Mouse (Mus musculus): ENCODE measurements at regions not wholly inside any gene's neighbourhood (a gene's known extent, or its start where the extent isn't known, plus 50 kb on each side); places are given as distances from the start of the nearest gene placed in this dataset.

GRCm38 (mm10) chr13:26037699-26038098, 732.3 kb downstream of the Hdgfl1 start:
- TF ChIP-seq POLR2A (IDR thresholded peaks at IDR 0.05; ENCODE audit: insufficient read length, low read depth) (no peak), CEBPB (IDR thresholded peaks at IDR 0.05; ENCODE audit: insufficient read depth, poor library complexity, severe bottlenecking) (no peak), USF1 (IDR thresholded peaks at IDR 0.05; ENCODE audit: low read depth) (no peak), TCF12 (IDR thresholded peaks at IDR 0.05; ENCODE audit: insufficient read depth, poor library complexity, severe bottlenecking) (no peak), E2F4 (IDR thresholded peaks at IDR 0.05; ENCODE audit: insufficient read depth) (no peak), MAX (IDR thresholded peaks at IDR 0.05; ENCODE audit: low read depth) (no peak), MYOD1 (IDR thresholded peaks at IDR 0.05; ENCODE audit: control insufficient read depth in 1 of 3, insufficient read length in 2 of 3, low read depth in 2 of 3) (no peak), REST (IDR thresholded peaks at IDR 0.05; ENCODE audit: insufficient read depth, insufficient read length) (no peak), TCF3 (IDR thresholded peaks at IDR 0.05; ENCODE audit: insufficient read length, low read depth) (no peak), POLR2AphosphoS2 (IDR thresholded peaks at IDR 0.05; ENCODE audit: insufficient read length, low read depth) (no peak), SRF (IDR thresholded peaks at IDR 0.05; ENCODE audit: control insufficient read depth, insufficient read length, low read depth) (no peak)

Data from myocyte (in vitro differentiated cells).